Mouse (Mus musculus) hindbrain, embryonic 10.5 days (tissue): ENCODE measurements around the gene Hsp90b1. TPM values are rescaled to one million over a fixed set of nuclear protein-coding genes. Genes with fewer than 3 reads are reported as not detected.
A peak's percentile ranks its signal among the peaks of the same experiment; 100 is the strongest.

Experiments used
- DNase-seq: peaks from one replicate; pipeline ENCODE4 v3.0.0-alpha.2; 2017; ENCODE audit warnings: low spot score
- H3K27ac ChIP-seq: fragments of 300-500 bp; sonication (generic); 2 replicates; pipeline ENCODE4 v1.5.1; 2016; ENCODE audit warnings: mild to moderate bottlenecking, moderate library complexity
- H3K27me3 ChIP-seq: fragments of 300-500 bp; sonication (generic); 2 replicates; pipeline ENCODE4 v1.6.1; 2016; ENCODE audit warnings: mild to moderate bottlenecking; ENCODE audit not compliant: poor library complexity, insufficient read depth, severe bottlenecking
- H3K36me3 ChIP-seq: fragments of 300-500 bp; sonication (generic); 2 replicates; pipeline ENCODE4 v1.6.1; 2016; ENCODE audit warnings: mild to moderate bottlenecking, moderate library complexity
- H3K4me1 ChIP-seq: fragments of 300-500 bp; sonication (generic); replicated peaks from 2 replicates; pipeline ENCODE4 v1.6.1; 2016; ENCODE audit warnings: mild to moderate bottlenecking
- H3K4me3 ChIP-seq: fragments of 300-500 bp; sonication (generic); 2 replicates; pipeline ENCODE4 v1.5.1; 2016; ENCODE audit warnings: mild to moderate bottlenecking, moderate library complexity
- H3K9me3 ChIP-seq: fragments of 300-500 bp; sonication (generic); 2 replicates; pipeline ENCODE4 v1.6.1; 2016; ENCODE audit warnings: mild to moderate bottlenecking, moderate library complexity
- WGBS: fragments of 180-500 bp; shearing (Covaris S2); methylation state at CpG from one replicate; pipeline ENCODE4 v1.1.7; 2016; 5-methylcytosine and 5-hydroxymethylcytosine counted together
- polyA plus RNA-seq: library from polyadenylated mRNA; unstranded; fragments of >200 nt; fragmentation: Nextera tagmentation; extraction: Ambion mirVana; gene quantifications from 2 replicates; pipeline ENCODE4 v1.2.1, GENCODE M21; 2016

Gene Hsp90b1
- polyA plus RNA-seq = 412 and 566 TPM in 2 replicates

DNA sequence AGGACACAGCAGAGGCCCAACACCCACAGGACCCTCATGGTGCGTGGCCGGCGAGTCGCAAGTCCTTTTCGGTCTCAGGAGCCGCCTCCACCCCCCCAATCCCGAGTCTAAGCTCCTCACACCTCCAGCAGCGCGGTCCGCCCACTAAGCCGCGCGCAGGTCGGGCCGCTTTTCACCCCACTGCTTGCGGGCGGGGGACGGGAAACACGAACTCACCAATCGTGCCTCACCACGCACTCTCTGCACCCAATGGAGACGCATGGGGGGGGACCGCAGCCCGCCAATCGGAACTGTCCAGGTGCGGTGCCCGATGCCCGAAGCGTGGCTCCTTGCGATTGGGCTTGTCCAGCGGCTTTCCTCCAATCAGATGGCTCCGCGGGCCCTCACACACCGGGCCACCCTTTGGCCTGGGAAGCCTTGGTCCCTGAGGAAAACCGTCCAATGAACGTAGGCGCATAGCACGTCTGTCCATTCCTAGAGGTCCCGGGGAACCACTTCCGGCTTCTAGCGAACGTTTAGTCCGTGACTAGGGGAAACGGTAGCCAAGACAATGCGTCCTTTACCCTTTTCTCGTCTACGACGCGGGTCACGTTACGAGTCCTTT is at the start of gene Hsp90b1, which contains the start of gene Ttc41:
Hsp90b1 (minus strand) TSS at position 192 of the 604 bp plus-strand sequence.
Ttc41 (plus strand) TSS at position 494 of the 604 bp plus-strand sequence.
- Histone ChIP-seq H3K36me3 (peaks cover 37% of the 10 kb centered on the region), H3K4me3 (peak within 1 kb of the TSS; percentile 94), H3K4me1 (peaks cover 43% of the 10 kb centered on the region), H3K27me3 (no peaks in the 10 kb centered on the region), H3K9me3 (no peaks in the 10 kb centered on the region), H3K27ac (peak within 1 kb of the TSS; percentile 98)
- peak; percentile 100 for DNase-seq
- WGBS = under 1% methylated on average over 51 of the region's 51 CpGs

DNA sequence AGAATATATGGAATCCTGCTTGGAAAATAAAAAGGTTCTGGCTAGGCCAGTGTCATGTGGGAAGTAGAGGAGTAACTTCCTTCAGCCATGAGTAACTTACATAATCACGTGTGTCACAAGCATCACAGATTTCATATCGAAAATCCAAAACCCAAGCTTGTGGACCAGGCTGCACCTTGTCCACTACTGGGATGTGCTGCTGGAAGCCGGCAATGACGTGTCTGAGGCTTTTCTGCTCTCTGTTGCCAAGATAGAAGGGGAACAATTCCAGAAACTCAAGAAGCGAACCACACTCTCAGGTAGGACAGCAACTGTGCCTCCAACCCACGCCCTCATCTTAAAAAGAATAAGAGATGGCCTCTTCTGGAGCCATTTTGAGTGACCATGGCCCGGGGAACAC is 39.0 kb upstream of the Hsp90b1 start:
- H3K4me1 ChIP-seq = no peaks in the 10 kb centered on the region
- H3K9me3 ChIP-seq = no peaks in the 10 kb centered on the region
- WGBS = 90% methylated on average over 7 of the region's 7 CpGs
- no peaks in the 10 kb centered on the region for H3K36me3 ChIP-seq
- no peak overlapping the region for H3K4me3 ChIP-seq
- H3K27me3 ChIP-seq = no peaks in the 10 kb centered on the region
- no peak for DNase-seq
- no peak overlapping the region for H3K27ac ChIP-seq

DNA sequence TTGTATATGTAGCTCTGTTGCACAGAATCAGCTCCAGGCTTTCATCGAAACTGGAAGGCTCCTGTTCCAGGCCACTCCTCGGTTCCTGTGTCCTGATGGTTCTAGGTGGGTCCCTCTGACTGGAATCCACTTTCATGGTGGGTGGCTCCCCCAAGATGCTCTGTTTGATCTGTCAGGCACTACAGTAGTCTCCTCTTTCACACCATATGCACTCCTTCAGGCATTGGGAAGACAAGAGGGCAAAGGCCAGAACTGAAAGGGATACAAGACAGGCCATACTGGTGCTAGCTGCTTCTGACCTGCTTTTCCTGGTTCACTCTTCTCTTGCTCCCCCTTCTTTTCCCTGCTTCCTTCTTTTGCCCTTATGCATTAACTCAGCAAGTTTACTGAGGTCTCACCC is 37.6 kb upstream of the Hsp90b1 start:
- no peaks in the 10 kb centered on the region for H3K36me3 ChIP-seq
- H3K9me3 ChIP-seq = no peaks in the 10 kb centered on the region
- H3K27ac ChIP-seq = no peak overlapping the region
- 86% methylated on average over 2 of the region's 2 CpGs for WGBS
- no peaks in the 10 kb centered on the region for H3K27me3 ChIP-seq
- H3K4me3 ChIP-seq = no peak overlapping the region
- no peak for DNase-seq
- no peaks in the 10 kb centered on the region for H3K4me1 ChIP-seq

DNA sequence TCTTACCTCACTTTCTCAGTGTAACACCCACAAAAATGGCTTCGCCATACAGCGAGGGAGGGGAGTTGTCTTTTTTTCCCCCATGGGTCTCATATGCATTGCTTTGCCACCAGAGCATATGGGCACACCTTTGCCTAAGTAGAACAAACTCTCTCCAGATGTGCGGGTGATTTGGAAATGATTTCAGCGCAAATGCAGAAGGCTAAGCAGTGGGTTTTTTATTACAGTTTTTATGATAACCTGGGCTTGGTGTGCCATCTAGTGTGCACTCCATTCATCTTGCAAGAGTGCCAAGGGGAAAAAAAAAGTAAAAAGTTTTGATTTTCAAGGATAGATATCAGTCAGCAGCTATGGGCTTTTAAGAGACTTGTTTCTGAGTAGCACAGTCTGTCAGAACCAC is 29.7 kb upstream of the Hsp90b1 start:
- DNase-seq = no peak
- H3K27me3 ChIP-seq = peaks cover 3% of the 10 kb centered on the region; the same call in 1 of the 2 replicates
- WGBS = 93% methylated on average over 4 of the region's 4 CpGs

DNA sequence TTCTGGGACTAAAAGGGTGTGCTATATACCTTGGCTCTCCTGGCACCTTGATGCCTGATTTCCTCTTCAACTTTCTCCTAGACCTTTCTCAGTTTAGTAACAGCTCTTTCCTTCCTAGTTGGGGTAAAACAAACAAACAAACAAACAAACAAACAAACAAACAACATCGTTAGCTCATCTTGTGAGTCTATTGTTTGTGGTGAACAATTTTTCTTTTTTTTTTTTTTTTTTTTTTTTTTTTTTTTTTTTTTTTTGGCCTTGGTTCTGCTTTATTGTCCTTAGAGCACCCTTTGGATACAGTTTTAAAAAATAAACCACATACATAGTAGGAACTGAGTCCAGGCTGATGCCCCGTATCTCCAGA is 26.2 kb upstream of the Hsp90b1 start:
- DNase-seq = no peak
- no peaks in the 10 kb centered on the region for H3K9me3 ChIP-seq
- no peaks in the 10 kb centered on the region for H3K36me3 ChIP-seq
- no peak overlapping the region for H3K27ac ChIP-seq
- no peak overlapping the region; the same call in 1 of the 2 replicates for H3K4me3 ChIP-seq
- WGBS = 61% methylated on average over 2 of the region's 2 CpGs
- H3K4me1 ChIP-seq = peaks cover 18% of the 10 kb centered on the region
- H3K27me3 ChIP-seq = peaks cover 5% of the 10 kb centered on the region; the same call in 1 of the 2 replicates

More for the DNA sequence above, 29.7 kb upstream of the Hsp90b1 start:
- H3K4me1 ChIP-seq = 0 out of 2 replicates have a peak, but pooled peaks cover 4% of the 10 kb centered on the region
- no peaks in the 10 kb centered on the region for H3K9me3 ChIP-seq
- H3K36me3 ChIP-seq = no peaks in the 10 kb centered on the region
- no peak overlapping the region for H3K4me3 ChIP-seq
- no peak overlapping the region for H3K27ac ChIP-seq

DNA sequence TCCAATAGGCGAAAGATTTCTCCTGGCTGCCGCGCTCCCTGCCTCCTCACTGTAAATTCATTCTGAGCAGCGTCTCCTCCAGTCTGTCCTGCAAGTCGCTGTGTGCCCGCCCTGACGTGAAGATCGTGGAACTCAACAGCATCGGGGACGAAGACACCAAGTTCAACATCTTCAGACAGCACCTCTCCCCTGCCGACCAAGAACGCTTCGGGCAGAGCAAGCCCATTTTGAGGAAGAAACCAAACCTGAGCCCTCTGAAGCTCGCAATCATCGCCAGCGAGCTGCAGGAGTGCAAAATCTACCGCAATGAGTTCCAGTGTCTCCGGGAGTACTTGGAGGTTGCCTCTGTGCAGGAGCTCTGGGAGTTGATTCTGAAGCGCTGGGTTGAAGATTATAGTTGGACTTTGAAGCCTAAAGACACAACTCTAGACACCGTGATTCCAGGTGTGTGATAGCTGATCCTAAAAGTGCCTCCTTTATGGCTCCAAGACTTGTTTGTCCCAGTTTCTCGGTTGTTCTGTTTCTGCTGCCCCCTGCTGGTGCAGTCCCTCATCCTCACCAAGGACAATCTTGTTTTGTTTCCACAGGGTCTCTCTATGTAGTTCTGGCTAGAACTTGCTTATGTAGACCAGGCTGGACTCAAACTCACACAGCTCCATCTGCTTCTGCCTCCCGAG is 25.7 kb upstream of the Hsp90b1 start:
- 14% methylated on average over 22 of the region's 22 CpGs for WGBS
- H3K36me3 ChIP-seq = no peaks in the 10 kb centered on the region
- no peaks in the 10 kb centered on the region for H3K9me3 ChIP-seq
- peaks cover 5% of the 10 kb centered on the region; the same call in 1 of the 2 replicates for H3K27me3 ChIP-seq
- peak; percentile 86 for DNase-seq
- H3K4me3 ChIP-seq = peak overlapping the region; percentile 55
- H3K27ac ChIP-seq = peak overlapping the region; percentile 77
- peaks cover 18% of the 10 kb centered on the region for H3K4me1 ChIP-seq

DNA sequence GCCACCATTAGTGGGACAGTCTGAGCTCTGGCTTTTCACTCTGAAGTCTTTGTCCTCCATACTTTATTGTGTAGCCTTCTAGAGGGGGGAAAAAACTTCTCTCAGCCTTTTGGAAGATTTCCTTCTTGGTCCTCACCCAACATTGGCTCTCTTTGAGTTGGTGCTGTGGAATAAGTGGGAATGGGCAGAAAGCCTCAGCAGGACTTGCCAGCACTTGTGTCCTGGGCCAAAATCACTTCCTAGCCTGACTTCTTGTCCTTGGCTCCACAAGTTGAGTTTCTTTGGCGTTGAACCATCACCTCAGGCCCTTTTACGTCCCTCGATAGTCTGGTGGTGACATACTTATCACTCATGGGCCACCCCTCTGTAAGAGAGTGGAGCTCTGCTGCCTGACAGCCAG is 22.9 kb upstream of the Hsp90b1 start:
- peaks cover 5% of the 10 kb centered on the region; the same call in 1 of the 2 replicates for H3K27me3 ChIP-seq

DNA sequence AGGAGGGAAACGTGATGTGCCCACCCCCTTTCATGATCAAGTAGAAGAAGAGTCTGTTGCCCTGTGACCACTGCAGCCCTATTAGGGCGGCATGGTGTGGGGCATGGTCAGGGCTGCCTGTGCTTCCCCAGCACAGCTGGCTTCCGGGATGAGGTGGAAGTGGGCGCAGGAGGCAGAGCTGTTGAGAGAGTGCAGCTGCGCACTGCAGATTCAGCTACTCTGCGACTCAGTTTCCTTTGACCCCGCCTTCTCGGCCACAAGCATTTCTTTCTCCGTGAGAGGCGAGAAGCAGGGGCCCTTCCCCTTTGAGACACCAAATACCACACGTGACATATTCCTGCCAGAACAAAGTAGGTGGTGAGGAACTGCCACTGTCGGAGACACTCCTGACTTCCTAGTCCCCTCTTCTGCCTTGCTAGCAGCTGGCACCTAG is 22.3 kb upstream of the Hsp90b1 start:
- peak overlapping the region; percentile 84 for H3K27ac ChIP-seq

More for the DNA sequence above, 22.9 kb upstream of the Hsp90b1 start:
- no peaks in the 10 kb centered on the region for H3K36me3 ChIP-seq
- DNase-seq = no peak
- H3K4me1 ChIP-seq = peaks cover 18% of the 10 kb centered on the region
- H3K27ac ChIP-seq = peak overlapping the region; percentile 84
- 90% methylated on average over 3 of the region's 3 CpGs for WGBS
- H3K9me3 ChIP-seq = no peaks in the 10 kb centered on the region
- H3K4me3 ChIP-seq = no peak overlapping the region; the same call in 1 of the 2 replicates

DNA sequence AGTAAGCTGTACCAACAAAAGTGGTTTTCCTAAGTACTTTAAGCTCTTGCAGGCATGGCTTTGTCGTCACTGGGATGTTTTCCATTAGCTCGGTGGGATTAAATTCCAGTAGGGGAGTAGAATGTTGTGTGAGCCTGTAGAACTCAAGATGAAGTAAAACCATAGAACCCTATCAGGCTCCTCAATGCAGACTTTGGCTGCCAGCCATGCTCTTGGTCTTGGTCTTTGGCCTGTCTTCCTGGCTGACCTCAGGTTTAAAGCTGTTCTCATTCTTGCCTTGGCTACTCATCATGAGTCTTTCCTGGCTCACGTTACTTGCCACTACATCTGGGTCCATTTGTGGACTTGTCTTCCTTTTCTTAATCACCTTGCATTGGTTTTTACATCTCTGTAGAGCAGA is 6.8 kb upstream of the Hsp90b1 start:
- H3K36me3 ChIP-seq = no peaks in the 10 kb centered on the region
- H3K4me3 ChIP-seq = no peak overlapping the region
- H3K27me3 ChIP-seq = no peaks in the 10 kb centered on the region
- no peaks in the 10 kb centered on the region for H3K4me1 ChIP-seq
- no peaks in the 10 kb centered on the region for H3K9me3 ChIP-seq
- H3K27ac ChIP-seq = no peak overlapping the region
- no peak for DNase-seq
- WGBS = 82% methylated on average over 3 of the region's 3 CpGs

More for the DNA sequence above, 22.3 kb upstream of the Hsp90b1 start:
- WGBS = 4% methylated on average over 12 of the region's 12 CpGs
- H3K4me1 ChIP-seq = peaks cover 18% of the 10 kb centered on the region
- H3K36me3 ChIP-seq = no peaks in the 10 kb centered on the region
- no peaks in the 10 kb centered on the region for H3K9me3 ChIP-seq
- H3K4me3 ChIP-seq = peak overlapping the region; percentile 46
- peak; percentile 60 for DNase-seq
- peaks cover 5% of the 10 kb centered on the region; the same call in 1 of the 2 replicates for H3K27me3 ChIP-seq

DNA sequence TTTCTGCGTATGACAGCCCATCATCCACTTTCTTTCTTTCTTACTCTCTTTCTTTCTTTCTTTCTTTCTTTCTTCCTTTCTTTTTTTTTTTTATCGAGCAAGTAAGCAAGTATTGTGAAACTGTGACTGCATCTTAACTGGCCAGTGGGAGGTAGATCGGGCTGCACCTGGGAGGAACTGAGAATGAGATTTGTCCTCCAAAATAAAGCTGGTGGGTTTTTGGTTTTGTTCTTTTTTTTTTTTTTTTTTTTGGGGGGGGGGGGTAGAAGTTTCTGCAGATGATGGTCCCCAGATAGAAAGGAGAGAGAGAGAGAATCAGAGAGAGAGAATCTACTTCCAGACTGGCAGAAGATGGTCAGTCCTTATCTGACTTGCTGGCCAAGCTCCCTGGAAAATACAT is 1.8 kb upstream of the Hsp90b1 start:
- DNase-seq = no peak
- H3K4me3 ChIP-seq = no peak overlapping the region
- peaks cover 28% of the 10 kb centered on the region for H3K4me1 ChIP-seq
- H3K27me3 ChIP-seq = no peaks in the 10 kb centered on the region
- peak overlapping the region; percentile 98 for H3K27ac ChIP-seq
- no peaks in the 10 kb centered on the region for H3K9me3 ChIP-seq
- 86% methylated on average over 3 of the region's 3 CpGs for WGBS
- H3K36me3 ChIP-seq = peaks cover 21% of the 10 kb centered on the region

DNA sequence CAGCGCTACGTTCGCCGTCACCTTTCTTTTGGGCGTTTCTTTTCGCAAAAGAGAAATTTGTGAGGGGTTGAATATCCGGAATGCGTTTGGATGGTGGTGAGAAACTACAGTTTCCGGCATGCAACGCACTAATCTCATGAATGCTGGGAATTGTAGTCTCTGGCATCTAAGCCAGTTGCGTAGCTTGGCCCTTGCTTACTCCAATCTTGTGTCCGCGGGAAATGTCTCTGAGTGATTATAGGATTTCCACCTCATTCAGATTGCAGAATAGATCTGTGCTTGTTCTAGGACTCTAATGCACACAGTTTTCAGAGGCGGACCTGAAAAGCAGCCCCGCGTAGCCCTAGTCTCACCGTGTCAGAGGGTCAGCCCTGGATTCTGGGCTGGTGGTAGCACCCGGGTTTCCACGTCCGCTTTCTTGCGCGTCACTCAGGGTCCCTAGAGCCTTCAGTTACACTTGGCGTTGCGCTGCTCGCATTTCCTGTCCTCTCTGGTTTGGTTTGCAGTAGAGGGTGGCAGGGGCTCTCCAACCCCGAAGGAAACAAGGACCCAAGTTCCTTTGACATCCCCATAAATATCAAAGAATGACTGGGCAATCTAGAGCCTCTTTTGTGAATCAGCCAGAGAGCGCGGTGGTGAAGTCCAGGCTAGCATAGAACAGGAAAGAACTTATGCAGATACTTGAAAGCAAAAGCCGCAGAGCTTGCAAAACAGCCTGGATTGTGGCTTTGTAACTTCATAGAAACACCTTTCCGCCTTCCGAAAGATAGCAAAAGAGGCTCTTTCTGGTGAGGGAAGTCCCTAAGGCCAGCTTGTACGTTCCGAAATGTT is 828 bp upstream of the Hsp90b1 start:
- Histone ChIP-seq H3K9me3 (no peaks in the 10 kb centered on the region), H3K4me1 (peaks cover 36% of the 10 kb centered on the region), H3K36me3 (peaks cover 30% of the 10 kb centered on the region), H3K27ac (peak overlapping the region; percentile 98), H3K27me3 (no peaks in the 10 kb centered on the region), H3K4me3 (peak overlapping the region; percentile 94)
- 6% methylated on average over 33 of the region's 33 CpGs for WGBS
- DNase-seq = peak; percentile 87

DNA sequence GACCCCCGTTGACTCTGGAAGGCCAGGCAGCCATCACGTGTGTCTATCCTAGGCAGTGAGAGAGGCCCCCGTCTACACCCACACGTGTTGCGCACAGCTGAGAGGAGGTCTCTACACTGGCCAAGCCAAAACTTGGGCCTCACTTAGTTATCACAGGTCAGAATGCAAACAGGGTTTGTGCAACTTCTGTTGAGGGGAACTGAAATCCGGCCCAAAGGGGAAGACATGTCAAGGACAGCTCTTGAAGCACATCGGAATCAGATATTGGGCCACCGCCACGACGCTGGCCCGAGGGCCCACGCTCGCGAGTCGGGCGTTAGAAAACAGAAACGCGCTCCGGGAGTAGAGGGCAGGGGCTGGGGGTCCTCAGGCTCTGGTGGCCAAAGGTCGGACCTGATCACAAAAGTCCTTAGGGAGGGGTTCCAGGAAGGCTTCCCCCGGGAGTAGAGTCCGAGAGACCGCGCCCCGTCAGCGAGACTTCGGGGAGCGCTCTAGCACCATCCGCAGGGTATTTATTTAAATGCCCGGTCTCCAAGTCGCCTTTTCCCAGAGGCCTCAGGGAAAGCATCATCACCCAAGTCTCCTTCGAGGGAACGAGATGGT is 619 bp downstream of the Hsp90b1 start:
- under 1% methylated on average over 33 of the region's 33 CpGs for WGBS

More for the DNA sequence above, 619 bp downstream of the Hsp90b1 start:
- H3K27me3 ChIP-seq = no peaks in the 10 kb centered on the region
- peak; percentile 25 for DNase-seq
- H3K4me3 ChIP-seq = peak overlapping the region; percentile 94
- peaks cover 49% of the 10 kb centered on the region for H3K4me1 ChIP-seq
- H3K36me3 ChIP-seq = peaks cover 45% of the 10 kb centered on the region
- H3K27ac ChIP-seq = peak overlapping the region; percentile 98
- H3K9me3 ChIP-seq = no peaks in the 10 kb centered on the region
